Mouse (Mus musculus) embryonic facial prominence, embryonic 11.5 days (tissue): ENCODE measurements around the gene Cmtm6. TPM values are rescaled to one million over a fixed set of nuclear protein-coding genes. Genes with fewer than 3 reads are reported as not detected.
"Not testable (repeated sequence)": the region's sequence is repeated elsewhere in the genome, so short reads cannot be mapped to it uniquely, and the experiment has no call there.

Source experiments
- ATAC-seq: fragments of 200-750 bp; cut with Nextera tagmentation; replicated peaks from 2 replicates; pipeline ENCODE4 v1.8.0; 2017; ENCODE audit warnings: low read depth; ENCODE audit not compliant: insufficient number of reproducible peaks, low FRiP score, low TSS enrichment
- DNase-seq: peaks from one replicate; pipeline ENCODE4 v3.0.0-alpha.2; 2015; ENCODE audit warnings: low spot score
- H3K27ac ChIP-seq: fragments of 300-500 bp; sonication (generic); replicated peaks from 2 replicates; pipeline ENCODE4 v1.5.1; 2014; ENCODE audit warnings: mild to moderate bottlenecking, low read depth, low read length, control low read depth
- H3K27me3 ChIP-seq: fragments of 300-500 bp; sonication (generic); 2 replicates; pipeline ENCODE4 v1.6.1; 2014; ENCODE audit warnings: mild to moderate bottlenecking, low read length, moderate library complexity, mixed read lengths; ENCODE audit not compliant: control insufficient read depth, insufficient read depth
- H3K36me3 ChIP-seq: fragments of 300-500 bp; sonication (generic); replicated peaks from 2 replicates; pipeline ENCODE4 v1.6.1; 2014; ENCODE audit warnings: low read depth, mild to moderate bottlenecking, low read length, moderate library complexity, mixed read lengths; ENCODE audit not compliant: control insufficient read depth, insufficient read depth
- H3K4me1 ChIP-seq: fragments of 300-500 bp; sonication (generic); 2 replicates; pipeline ENCODE4 v1.6.1; 2014; ENCODE audit warnings: low read length, mixed read lengths; ENCODE audit not compliant: control insufficient read depth, insufficient read depth
- H3K4me2 ChIP-seq: fragments of 300-500 bp; sonication (generic); 2 replicates; pipeline ENCODE4 v1.6.1; 2014; ENCODE audit warnings: low read depth, mild to moderate bottlenecking, control low read depth, low read length, moderate library complexity
- H3K4me3 ChIP-seq: fragments of 300-500 bp; sonication (generic); 2 replicates; pipeline ENCODE4 v1.5.1; 2014; ENCODE audit warnings: low read depth, low read length, control low read depth
- H3K9ac ChIP-seq: fragments of 300-500 bp; sonication (generic); replicated peaks from 2 replicates; pipeline ENCODE4 v1.6.1; 2014; ENCODE audit warnings: mild to moderate bottlenecking, control low read depth, low read length
- H3K9me3 ChIP-seq: fragments of 300-500 bp; sonication (generic); replicated peaks from 2 replicates; pipeline ENCODE4 v1.6.1; 2016; ENCODE audit warnings: mild to moderate bottlenecking, low read length, inconsistent platforms, mixed read lengths; ENCODE audit not compliant: control insufficient read depth
- WGBS: fragments of 180-500 bp; shearing (Covaris S2); extraction: QIAGEN DNeasy Blood & Tissue Kit; methylation state at CpG from one replicate; pipeline ENCODE4 v1.1.7; 2014; 5-methylcytosine and 5-hydroxymethylcytosine counted together
- polyA plus RNA-seq: library from polyadenylated mRNA; unstranded; fragments of >200 nt; fragmentation: Nextera tagmentation; extraction: Ambion mirVana; gene quantifications from 2 replicates; pipeline ENCODE4 v1.2.1, GENCODE M21; 2014

Gene Cmtm6
- polyA plus RNA-seq, 1 experiment from 2014 or later, result 30.0 TPM

DNA sequence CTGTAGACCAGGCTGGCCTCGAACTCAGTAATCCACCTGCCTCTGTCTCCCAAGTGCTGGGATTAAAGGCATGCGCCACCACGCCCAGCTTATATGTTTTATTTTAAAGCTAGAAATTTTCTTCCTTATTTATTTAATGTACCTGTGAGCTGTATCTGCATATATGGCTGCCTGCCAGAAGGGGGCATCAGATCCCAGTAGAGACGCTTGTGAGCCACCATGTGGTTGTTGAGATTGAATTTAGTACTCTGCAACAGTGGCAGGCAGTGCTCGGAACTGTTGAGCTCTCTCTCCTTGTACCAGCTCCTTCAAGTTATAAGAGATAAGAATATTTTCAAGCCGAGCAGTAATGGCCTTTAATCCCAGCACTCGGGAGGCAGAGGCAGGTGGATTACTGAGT, 20.6 kb upstream of the Cmtm6 start:
- Histone ChIP-seq H3K36me3 (peaks cover 2% of the 10 kb centered on the region), H3K4me1 (no peaks in the 10 kb centered on the region), H3K9ac (no peak overlapping the region), H3K27ac (no peak overlapping the region), H3K4me2 (no peak overlapping the region), H3K4me3 (no peak overlapping the region), H3K9me3 (no peaks in the 10 kb centered on the region), H3K27me3 (no peaks in the 10 kb centered on the region)
- 82% methylated on average over 7 of the region's 7 CpGs for WGBS
- ATAC-seq, result no peak
- DNase-seq, result peak; percentile 26

DNA sequence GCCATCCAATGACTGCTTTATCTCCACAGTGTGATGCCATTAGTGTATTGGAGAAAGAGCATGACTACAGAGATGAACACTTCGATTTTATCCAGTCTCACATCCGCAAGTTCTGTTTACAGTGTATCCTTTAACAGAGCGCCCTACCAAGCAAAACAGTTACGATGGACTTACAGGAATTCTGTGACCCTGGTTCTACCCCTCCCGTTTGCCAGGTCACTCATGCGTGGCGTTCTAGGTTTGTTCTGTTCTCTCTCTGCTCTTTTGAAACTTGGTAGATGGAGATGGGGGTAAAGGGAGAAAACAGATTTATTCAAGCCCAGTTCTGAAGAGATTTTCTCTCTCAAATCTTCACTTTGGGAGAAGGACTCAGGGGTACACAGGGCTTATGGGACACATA, 17.4 kb upstream of the Cmtm6 start:
- Histone ChIP-seq H3K9me3 (no peaks in the 10 kb centered on the region), H3K36me3 (no peaks in the 10 kb centered on the region; the same call in none of the 2 replicates), H3K4me1 (no peaks in the 10 kb centered on the region), H3K27me3 (no peaks in the 10 kb centered on the region), H3K9ac (no peak overlapping the region), H3K4me3 (no peak overlapping the region), H3K27ac (no peak overlapping the region), H3K4me2 (no peak overlapping the region)
- DNase-seq, result no peak
- WGBS, result 94% methylated on average over 7 of the region's 7 CpGs
- no peak for ATAC-seq

DNA sequence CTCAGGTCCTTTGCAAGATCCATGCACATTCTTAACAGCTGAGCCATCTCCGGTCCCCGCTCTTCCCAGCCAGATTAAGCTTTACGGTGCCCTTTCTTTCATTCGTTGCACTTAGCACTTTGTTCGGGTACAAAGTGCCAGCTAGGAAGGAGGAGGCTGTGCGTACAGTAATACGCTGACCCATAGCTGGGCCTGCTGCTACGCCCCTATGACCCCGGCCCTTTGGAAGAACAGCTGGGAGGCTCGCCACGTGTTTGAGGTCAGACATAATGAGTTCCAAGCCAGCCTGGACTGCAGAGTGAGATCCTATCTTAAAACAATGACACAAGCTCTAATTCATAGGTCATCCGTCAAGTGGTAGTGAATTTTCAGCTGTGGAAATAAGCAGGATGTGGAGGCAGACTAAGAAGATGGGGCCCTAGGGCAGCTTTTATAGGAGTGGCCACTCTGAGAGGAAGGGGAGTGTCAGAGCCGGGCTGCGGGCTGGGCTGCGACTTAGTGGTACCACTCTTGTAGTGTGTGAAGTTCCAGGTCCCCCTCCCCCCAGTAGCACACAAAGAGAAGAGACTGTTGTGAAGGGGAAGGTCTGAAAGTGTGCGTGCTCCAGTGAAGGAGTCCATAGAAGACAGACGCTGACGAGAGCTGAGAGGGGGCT, 14.1 kb upstream of the Cmtm6 start:
- no peak for DNase-seq
- Histone ChIP-seq H3K4me3 (no peak overlapping the region), H3K9ac (no peak overlapping the region), H3K9me3 (no peaks in the 10 kb centered on the region), H3K36me3 (peaks cover 5% of the 10 kb centered on the region), H3K27ac (no peak overlapping the region), H3K4me2 (no peak overlapping the region), H3K27me3 (no peaks in the 10 kb centered on the region), H3K4me1 (no peaks in the 10 kb centered on the region)
- WGBS, result 52% methylated on average over 18 of the region's 18 CpGs
- ATAC-seq, result 0 out of 2 replicates have a peak, but pooled peaks have one; percentile 62

DNA sequence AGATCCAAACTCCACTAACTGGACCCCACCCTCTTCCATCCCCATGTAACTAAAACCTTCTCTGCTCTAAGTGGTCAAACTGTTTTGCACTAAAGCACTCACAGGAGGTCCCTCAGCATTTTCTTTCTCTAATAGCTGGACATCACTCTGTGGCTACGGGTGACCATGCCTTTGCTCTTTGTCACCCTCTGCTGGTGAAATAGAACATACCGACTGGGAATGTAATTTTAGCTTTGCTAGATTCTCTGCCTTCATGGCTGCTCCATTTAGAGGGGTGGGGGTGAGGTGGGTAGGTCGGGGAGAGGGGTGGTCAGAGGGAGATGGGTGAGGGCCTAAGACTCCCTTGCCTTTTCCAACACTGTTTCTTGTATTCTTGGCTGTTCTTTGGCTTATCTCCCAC, 3.6 kb upstream of the Cmtm6 start:
- Histone ChIP-seq H3K36me3 (no peaks in the 10 kb centered on the region; the same call in 1 of the 2 replicates), H3K4me2 (no peak overlapping the region), H3K9me3 (no peaks in the 10 kb centered on the region), H3K4me1 (no peaks in the 10 kb centered on the region), H3K27ac (no peak overlapping the region), H3K4me3 (no peak overlapping the region), H3K27me3 (no peaks in the 10 kb centered on the region), H3K9ac (no peak overlapping the region)
- no peak for ATAC-seq
- WGBS, result 5% methylated on average over 3 of the region's 3 CpGs
- peak; percentile 81 for DNase-seq

DNA sequence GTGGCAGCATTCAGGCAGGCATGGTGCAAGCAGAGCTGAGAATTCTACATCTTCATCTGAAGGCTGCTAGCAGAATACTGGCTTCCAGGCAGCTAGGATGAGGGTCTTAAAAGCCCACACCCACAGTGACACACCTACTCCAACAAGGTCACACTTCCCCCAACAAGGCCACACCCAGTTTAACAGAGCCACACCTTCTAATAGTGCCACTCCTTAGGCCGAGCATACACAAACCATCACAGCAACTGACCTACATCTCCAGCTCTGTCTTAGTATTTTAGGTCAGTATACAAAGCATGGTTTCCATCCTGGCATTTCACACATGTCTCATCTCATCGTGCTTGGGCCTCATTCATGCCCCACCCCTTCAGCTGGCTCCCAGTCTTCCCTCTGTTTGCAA, 2.5 kb upstream of the Cmtm6 start:
- H3K27ac ChIP-seq, H3K4me1 ChIP-seq, H3K4me2 ChIP-seq, H3K9ac ChIP-seq, H3K36me3 ChIP-seq, H3K4me3 ChIP-seq, ATAC-seq, DNase-seq, H3K9me3 ChIP-seq, H3K27me3 ChIP-seq: not testable (repeated sequence)
- whole genome bisulfite sequencing, result 56% methylated on average over 2 of the region's 2 CpGs

DNA sequence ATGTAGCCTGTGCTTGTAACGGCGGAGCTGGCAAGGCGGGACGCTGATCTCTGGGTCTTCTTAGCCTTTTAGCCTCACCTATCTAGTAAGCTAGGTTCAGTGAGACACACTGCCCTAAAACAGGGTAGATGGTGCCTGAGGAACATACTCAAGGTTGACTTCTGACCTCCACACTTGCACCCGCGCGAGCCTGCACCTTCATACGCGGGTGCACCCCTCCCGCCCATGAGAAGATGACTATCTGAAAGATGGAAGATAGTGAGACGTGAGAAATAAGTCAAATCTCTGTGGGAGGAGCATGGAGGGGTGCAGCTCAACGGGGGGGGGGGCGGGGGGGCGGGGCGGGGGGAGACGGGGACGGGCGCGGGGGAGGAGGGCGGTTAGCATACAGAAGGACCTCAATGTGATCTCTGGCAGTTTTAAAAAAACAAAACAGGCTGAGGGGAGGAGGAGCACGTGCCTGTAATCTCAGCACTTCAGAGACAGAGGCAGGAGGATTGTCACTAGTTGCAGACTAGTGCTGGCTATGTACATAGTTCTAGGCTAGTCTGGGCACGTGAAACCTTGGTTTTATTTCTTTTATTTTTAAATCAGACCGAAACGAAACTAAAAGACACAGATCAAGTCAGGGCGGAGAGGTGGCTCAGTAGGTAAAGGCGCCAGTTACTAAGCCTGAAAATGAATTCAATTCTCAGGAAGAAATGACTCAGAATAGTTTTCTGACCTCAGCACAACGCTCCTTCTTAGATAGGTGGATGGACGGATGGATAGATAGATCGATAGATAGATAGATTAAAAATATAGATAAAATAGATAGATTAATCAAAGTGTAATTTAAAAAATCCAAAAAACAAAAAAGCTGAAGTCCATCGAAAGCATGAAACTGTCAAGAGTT, 758 bp upstream of the Cmtm6 start:
- no peak overlapping the region for H3K4me2 ChIP-seq
- no peak overlapping the region for H3K4me3 ChIP-seq
- no peak overlapping the region for H3K9ac ChIP-seq

DNA sequence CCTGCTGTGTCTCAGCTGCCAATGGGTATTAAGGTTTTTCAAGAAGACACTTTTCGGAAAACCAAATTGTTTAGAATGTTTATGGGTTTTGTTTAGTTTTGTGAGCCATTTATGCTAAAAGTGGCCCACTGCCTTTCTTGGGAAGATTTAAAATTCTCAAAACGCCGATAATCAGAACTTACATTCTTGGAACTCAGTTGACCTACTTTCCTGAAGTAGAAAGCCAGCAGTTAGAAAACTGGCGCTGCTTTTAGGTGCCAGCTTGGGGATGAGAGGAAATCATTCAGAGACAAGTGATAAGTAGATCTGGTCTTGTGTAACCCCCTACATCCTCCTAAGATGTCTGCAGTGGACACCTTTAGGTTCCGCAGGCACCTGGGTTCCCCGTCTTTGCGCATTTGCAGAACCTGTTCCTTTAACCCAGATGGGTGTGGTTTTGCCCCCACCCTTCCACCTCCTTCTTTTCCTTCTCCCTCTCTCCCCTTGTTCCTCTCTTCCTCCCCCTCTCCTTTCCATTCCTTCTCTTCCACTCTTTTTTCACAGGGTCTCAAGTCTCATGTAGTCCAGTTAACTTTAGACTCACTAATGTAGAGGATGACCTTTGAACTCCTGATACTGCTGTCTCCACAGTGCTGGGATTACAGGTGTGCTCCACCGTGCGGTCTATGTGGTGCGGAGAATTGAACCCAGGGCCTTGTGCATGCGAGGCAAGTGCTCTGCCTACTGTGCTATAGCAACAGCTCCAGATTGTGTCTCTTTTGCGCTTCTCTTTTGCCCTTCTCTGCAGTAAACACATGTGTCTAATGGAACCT, 1.2 kb downstream of the Cmtm6 start:
- DNase-seq (no peak), ATAC-seq (no peak)
- WGBS, result 76% methylated on average over 12 of the region's 12 CpGs
- Histone ChIP-seq H3K27ac (no peak overlapping the region), H3K4me2 (peak overlapping the region; percentile 55), H3K36me3 (no peaks in the 10 kb centered on the region), H3K4me1 (no peaks in the 10 kb centered on the region), H3K9me3 (no peaks in the 10 kb centered on the region), H3K4me3 (peak overlapping the region; percentile 76), H3K27me3 (no peaks in the 10 kb centered on the region), H3K9ac (0 out of 2 replicates have a peak overlapping the region, but pooled peaks have one; percentile 18)

More for the DNA sequence above, 758 bp upstream of the Cmtm6 start:
- Histone ChIP-seq H3K27me3 (no peaks in the 10 kb centered on the region), H3K4me1 (no peaks in the 10 kb centered on the region), H3K9me3 (no peaks in the 10 kb centered on the region), H3K36me3 (no peaks in the 10 kb centered on the region), H3K27ac (no peak overlapping the region)
- WGBS, result 40% methylated on average over 27 of the region's 30 CpGs
- ATAC-seq (no peak), DNase-seq (no peak)
